Mouse (Mus musculus) lung, embryonic 15.5 days (tissue): ENCODE measurements around the gene Slc25a36. TPM values are rescaled to one million over a fixed set of nuclear protein-coding genes. Genes with fewer than 3 reads are reported as not detected.

Experiments used
- ATAC-seq: fragments of 200-750 bp; cut with Nextera tagmentation; 2 replicates; pipeline ENCODE4 v1.8.0; 2017; ENCODE audit warnings: moderate number of reproducible peaks, borderline replicate concordance; ENCODE audit not compliant: low FRiP score, low TSS enrichment; ENCODE audit errors: extremely low read depth
- H3K27ac ChIP-seq: fragments of 300-500 bp; sonication (generic); 2 replicates; pipeline ENCODE4 v1.5.1; 2015; ENCODE audit warnings: moderate library complexity, mild to moderate bottlenecking, inconsistent platforms
- H3K27me3 ChIP-seq: fragments of 300-500 bp; sonication (generic); 2 replicates; pipeline ENCODE4 v1.6.1; 2015; ENCODE audit warnings: inconsistent platforms
- H3K36me3 ChIP-seq: fragments of 300-500 bp; sonication (generic); 2 replicates; pipeline ENCODE4 v1.6.1; 2015; ENCODE audit warnings: inconsistent platforms
- H3K4me1 ChIP-seq: fragments of 300-500 bp; sonication (generic); 2 replicates; pipeline ENCODE4 v1.6.1; 2015; ENCODE audit warnings: inconsistent platforms
- H3K4me2 ChIP-seq: fragments of 300-500 bp; sonication (generic); 2 replicates; pipeline ENCODE4 v1.6.1; 2015; ENCODE audit warnings: inconsistent platforms, mild to moderate bottlenecking, moderate library complexity
- H3K4me3 ChIP-seq: fragments of 300-500 bp; sonication (generic); 2 replicates; pipeline ENCODE4 v1.5.1; 2015; ENCODE audit warnings: mild to moderate bottlenecking, inconsistent platforms
- H3K9ac ChIP-seq: fragments of 300-500 bp; sonication (generic); 2 replicates; pipeline ENCODE4 v1.6.1; 2015; ENCODE audit warnings: inconsistent platforms
- H3K9me3 ChIP-seq: fragments of 300-500 bp; sonication (generic); 2 replicates; pipeline ENCODE4 v1.6.1; 2016; ENCODE audit warnings: inconsistent platforms
- WGBS: fragments of 180-500 bp; shearing (Covaris S2); methylation state at CpG from one replicate; pipeline ENCODE4 v1.1.7; 2015; 5-methylcytosine and 5-hydroxymethylcytosine counted together
- polyA plus RNA-seq: library from polyadenylated mRNA; unstranded; fragments of >200 nt; fragmentation: Nextera tagmentation; extraction: Ambion mirVana; gene quantifications from 2 replicates; pipeline ENCODE4 v1.2.1, GENCODE M21; 2015

The Slc25a36 gene
- polyA plus RNA-seq, 1 experiment from 2014 or later, result 74.0 TPM

DNA sequence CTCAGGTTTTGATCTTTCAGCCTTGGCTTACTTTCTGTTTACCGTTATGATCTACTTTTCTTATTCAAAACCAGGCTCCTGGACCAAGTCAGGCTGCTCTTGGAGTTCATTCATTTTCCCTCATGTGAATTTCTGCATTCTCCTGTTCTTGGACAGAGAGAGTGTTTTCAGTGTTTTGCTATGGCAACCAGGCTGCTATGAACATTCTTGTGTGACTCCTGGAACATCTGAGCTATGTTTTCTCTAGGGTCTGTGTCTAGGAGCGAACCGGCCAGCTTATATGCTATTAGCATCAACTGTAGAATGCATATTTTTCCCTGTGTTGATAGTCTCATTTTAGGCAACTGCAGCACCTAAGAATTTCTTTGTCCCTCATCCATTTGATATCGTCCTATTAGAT, 45.1 kb downstream of the Slc25a36 start:
- Histone ChIP-seq H3K4me2 (no peak overlapping the region), H3K36me3 (no peaks in the 10 kb centered on the region), H3K27me3 (no peaks in the 10 kb centered on the region), H3K9ac (no peak overlapping the region), H3K9me3 (no peaks in the 10 kb centered on the region), H3K4me3 (no peak overlapping the region), H3K27ac (no peak overlapping the region), H3K4me1 (no peaks in the 10 kb centered on the region)
- no peak for ATAC-seq
- WGBS, result 70% methylated on average over 4 of the region's 4 CpGs

DNA sequence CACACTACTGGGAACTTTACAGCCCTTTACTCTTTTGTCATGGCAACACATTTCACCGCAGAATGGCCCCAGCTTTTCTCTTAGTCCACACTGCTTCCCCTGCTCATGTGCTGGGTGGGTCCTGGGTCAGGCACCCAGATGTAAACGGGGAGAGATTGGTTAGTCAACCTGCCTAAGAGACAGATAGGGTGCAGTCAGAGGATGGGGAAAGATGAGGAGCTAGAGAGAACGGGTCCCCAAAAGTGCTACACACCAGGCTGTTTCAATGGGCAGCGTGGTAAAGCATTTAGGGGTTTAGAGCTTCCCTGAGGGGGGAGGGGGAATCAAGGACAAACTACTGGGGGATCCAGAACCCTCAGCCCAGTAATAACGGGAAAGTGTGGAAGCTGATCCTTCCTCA, 45.7 kb downstream of the Slc25a36 start:
- H3K27me3 ChIP-seq, result no peaks in the 10 kb centered on the region
- H3K4me1 ChIP-seq, result no peaks in the 10 kb centered on the region
- H3K27ac ChIP-seq, result no peak overlapping the region
- H3K9ac ChIP-seq, result no peak overlapping the region
- ATAC-seq, result no peak
- no peaks in the 10 kb centered on the region for H3K36me3 ChIP-seq
- H3K4me2 ChIP-seq, result no peak overlapping the region
- H3K9me3 ChIP-seq, result no peaks in the 10 kb centered on the region
- H3K4me3 ChIP-seq, result no peak overlapping the region
- WGBS, result 64% methylated on average over 5 of the region's 5 CpGs

DNA sequence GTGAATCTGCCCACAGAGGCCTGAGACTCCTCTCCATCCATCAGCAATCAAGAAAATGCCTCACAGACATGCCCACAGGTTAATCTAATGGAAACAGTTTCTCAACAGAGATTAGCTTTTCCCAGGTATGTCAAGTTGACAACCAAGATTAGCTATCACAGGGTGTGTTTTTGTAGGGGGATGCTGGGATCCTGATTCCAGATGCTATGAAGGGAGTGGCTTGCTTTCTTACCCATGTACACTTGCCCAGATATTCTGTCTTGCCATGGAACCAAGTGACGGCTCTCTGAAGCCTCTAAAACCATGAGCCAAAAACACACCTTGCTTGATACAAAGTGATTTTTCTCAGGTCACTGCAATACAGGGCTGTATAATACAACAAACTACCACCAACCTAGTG, 46.8 kb downstream of the Slc25a36 start:
- Histone ChIP-seq H3K9me3 (no peaks in the 10 kb centered on the region), H3K27ac (no peak overlapping the region), H3K36me3 (no peaks in the 10 kb centered on the region), H3K4me3 (no peak overlapping the region), H3K9ac (no peak overlapping the region), H3K4me2 (no peak overlapping the region), H3K27me3 (no peaks in the 10 kb centered on the region), H3K4me1 (no peaks in the 10 kb centered on the region)
- 76% methylated on average over 1 of the region's 1 CpGs for WGBS
- no peak for ATAC-seq

DNA sequence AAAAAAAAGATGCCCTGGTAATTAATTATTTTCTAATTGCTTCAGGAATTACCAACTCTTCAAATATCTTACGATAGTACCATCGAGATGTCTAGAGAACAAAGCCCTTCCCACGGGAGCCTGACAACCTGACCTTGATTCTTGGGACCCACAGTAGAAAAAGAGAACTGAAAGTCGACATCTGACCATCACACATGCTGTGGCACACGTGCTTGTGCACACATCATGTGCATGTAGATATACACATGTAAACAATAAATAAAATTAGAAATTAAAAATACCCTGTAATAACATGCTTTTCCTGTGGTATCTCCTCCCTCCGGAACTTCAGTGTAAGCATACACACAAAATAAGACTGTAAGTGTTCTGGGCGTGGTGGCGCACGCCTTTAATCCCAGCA, 49.3 kb downstream of the Slc25a36 start:
- Histone ChIP-seq H3K36me3 (no peaks in the 10 kb centered on the region), H3K27ac (no peak overlapping the region), H3K4me3 (no peak overlapping the region), H3K9ac (no peak overlapping the region), H3K4me1 (peaks cover 5% of the 10 kb centered on the region; the same call in 1 of the 2 replicates), H3K4me2 (no peak overlapping the region), H3K27me3 (no peaks in the 10 kb centered on the region), H3K9me3 (no peaks in the 10 kb centered on the region)
- ATAC-seq, result no peak
- 90% methylated on average over 9 of the region's 9 CpGs for WGBS

DNA sequence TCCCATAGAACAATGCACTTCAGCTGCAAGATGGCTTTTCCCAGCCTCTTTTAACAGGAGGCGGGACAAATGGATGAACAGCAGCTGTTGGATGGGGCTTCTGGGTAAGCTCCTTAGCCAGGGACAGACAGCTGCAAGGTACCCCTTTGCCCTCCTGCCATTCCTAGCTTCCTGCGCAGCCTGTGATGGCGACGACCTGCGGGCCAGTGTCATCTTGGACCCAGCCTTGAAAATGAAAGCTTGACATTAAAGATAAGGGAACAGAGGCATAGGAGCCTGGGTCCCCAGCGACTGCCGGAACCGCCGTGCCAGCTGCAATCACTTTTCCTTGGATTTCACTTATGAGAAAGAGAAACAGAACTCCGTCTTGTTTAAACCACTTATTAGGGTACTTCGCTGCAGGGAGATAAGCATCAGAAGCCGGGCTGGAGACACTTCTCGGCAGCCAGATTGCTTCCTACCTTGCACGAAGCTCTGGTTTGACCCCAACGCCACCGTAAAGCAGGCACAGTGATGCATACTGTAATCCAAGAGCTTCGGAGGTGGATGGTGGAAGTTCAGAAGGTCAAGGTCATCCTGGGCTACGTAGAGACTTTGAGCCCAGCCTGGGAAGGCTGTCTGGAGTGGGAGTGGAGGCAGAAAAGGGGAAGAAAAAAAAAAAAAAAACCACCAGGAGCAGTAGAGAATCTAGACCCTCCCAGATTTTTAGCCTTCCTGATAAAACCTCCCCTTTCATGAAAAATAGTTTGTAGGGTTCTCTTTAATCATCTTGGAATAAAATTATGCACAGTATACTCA, 54.2 kb downstream of the Slc25a36 start:
- H3K4me3 ChIP-seq, result peak overlapping the region; percentile 13
- no peaks in the 10 kb centered on the region for H3K9me3 ChIP-seq
- peak overlapping the region; percentile 53 for H3K4me2 ChIP-seq
- no peaks in the 10 kb centered on the region for H3K27me3 ChIP-seq
- peaks cover 5% of the 10 kb centered on the region; the same call in 1 of the 2 replicates for H3K4me1 ChIP-seq
- no peak overlapping the region for H3K27ac ChIP-seq
- no peaks in the 10 kb centered on the region for H3K36me3 ChIP-seq
- WGBS, result 16% methylated on average over 18 of the region's 18 CpGs
- ATAC-seq, result no peak
- no peak overlapping the region for H3K9ac ChIP-seq

- Histone ChIP-seq H3K4me2 (no peak overlapping the region), H3K9me3 (no peaks in the 10 kb centered on the region), H3K4me1 (peaks cover 5% of the 10 kb centered on the region; the same call in 1 of the 2 replicates), H3K27ac (no peak overlapping the region), H3K27me3 (no peaks in the 10 kb centered on the region), H3K4me3 (no peak overlapping the region), H3K36me3 (no peaks in the 10 kb centered on the region), H3K9ac (no peak overlapping the region)
- WGBS, result 61% methylated on average over 14 of the region's 14 CpGs
- ATAC-seq, result no peak
Observed at GRCm38 (mm10) chr9:97055906-97056305, 55.1 kb downstream of the Slc25a36 start.

GRCm38 (mm10) chr9:97051176-97051575, 59.8 kb downstream of the Slc25a36 start:
- Histone ChIP-seq H3K9me3 (no peaks in the 10 kb centered on the region), H3K9ac (no peak overlapping the region), H3K27ac (no peak overlapping the region), H3K4me3 (no peak overlapping the region), H3K4me2 (no peak overlapping the region), H3K36me3 (no peaks in the 10 kb centered on the region), H3K4me1 (no peaks in the 10 kb centered on the region), H3K27me3 (no peaks in the 10 kb centered on the region)
- 56% methylated on average over 8 of the region's 8 CpGs for WGBS
- no peak for ATAC-seq

DNA sequence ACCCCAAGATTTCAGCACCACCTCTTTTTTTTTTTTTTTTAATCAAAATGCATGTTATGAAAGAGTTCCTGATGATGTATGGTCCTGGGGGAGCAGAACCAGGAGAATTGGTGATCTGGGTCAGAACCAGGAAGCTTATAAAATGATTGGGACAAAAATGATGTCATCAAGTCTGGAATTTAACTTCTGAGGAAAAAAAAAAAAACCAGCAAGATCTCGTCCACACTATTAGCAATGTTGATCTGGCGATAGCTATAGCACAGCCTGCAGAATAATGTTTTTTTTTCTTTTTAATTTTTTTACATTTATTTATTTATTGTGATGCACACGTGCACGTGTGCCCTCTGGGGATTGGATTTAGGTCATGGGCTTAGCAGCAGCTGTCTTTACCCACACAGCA, 64.7 kb downstream of the Slc25a36 start:
- Histone ChIP-seq H3K9me3 (no peaks in the 10 kb centered on the region), H3K36me3 (no peaks in the 10 kb centered on the region), H3K4me1 (no peaks in the 10 kb centered on the region), H3K4me3 (no peak overlapping the region), H3K4me2 (no peak overlapping the region), H3K27ac (no peak overlapping the region), H3K27me3 (no peaks in the 10 kb centered on the region), H3K9ac (no peak overlapping the region)
- ATAC-seq, result no peak
- 77% methylated on average over 4 of the region's 4 CpGs for WGBS

GRCm38 (mm10) chr9:97041633-97042032, 69.3 kb downstream of the Slc25a36 start:
- Histone ChIP-seq H3K27me3 (no peaks in the 10 kb centered on the region), H3K9ac (no peak overlapping the region), H3K4me3 (no peak overlapping the region), H3K36me3 (no peaks in the 10 kb centered on the region), H3K9me3 (no peaks in the 10 kb centered on the region), H3K4me1 (no peaks in the 10 kb centered on the region), H3K27ac (no peak overlapping the region), H3K4me2 (no peak overlapping the region)
- 65% methylated on average over 8 of the region's 8 CpGs for WGBS
- no peak for ATAC-seq

DNA sequence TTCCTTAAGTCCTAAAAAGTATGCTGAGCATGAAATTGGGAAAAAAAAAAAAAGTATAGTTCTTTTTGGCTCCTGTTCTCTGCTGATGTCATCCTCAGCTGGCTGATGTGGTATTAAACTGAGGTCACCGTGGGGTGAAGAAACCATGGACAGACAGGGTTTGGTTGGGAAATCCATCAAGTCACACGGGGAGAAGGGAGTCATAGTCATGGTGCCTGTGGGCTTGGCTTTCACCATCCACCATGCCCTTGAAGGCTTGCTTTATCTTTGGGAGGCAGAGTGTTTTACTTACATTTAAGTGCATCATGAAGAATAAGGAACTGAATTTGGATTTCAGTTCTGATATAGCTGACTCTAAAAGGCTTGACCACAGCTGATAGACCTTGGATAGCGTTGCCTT, 72.9 kb downstream of the Slc25a36 start:
- H3K4me2 ChIP-seq, result no peak overlapping the region
- H3K27me3 ChIP-seq, result no peaks in the 10 kb centered on the region
- H3K36me3 ChIP-seq, result no peaks in the 10 kb centered on the region
- no peak overlapping the region for H3K9ac ChIP-seq
- WGBS, result 73% methylated on average over 3 of the region's 3 CpGs
- no peak for ATAC-seq
- no peak overlapping the region for H3K27ac ChIP-seq
- H3K4me3 ChIP-seq, result no peak overlapping the region
- H3K4me1 ChIP-seq, result no peaks in the 10 kb centered on the region
- H3K9me3 ChIP-seq, result no peaks in the 10 kb centered on the region

DNA sequence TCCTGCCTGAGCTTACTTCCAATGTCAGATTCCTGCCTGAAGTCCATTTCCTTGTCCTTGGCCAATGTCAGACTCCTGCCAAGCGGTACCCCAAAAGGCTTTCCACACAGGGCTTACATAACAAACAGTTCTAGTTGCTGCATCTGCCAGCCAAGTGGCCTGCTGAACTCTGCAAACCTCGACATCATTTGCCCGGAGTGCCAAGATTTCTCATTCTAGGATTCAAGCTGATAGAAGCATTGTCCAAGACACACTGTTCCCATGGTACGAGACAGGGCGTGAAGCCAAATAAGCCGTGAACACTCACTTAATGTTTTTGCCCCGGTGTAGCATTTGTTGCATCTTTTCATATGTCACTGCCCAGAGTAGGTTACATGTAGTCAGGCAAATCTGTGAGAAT, 74.3 kb downstream of the Slc25a36 start:
- Histone ChIP-seq H3K4me1 (no peaks in the 10 kb centered on the region), H3K9me3 (no peaks in the 10 kb centered on the region), H3K4me3 (no peak overlapping the region), H3K27me3 (no peaks in the 10 kb centered on the region), H3K4me2 (no peak overlapping the region), H3K36me3 (no peaks in the 10 kb centered on the region), H3K9ac (no peak overlapping the region), H3K27ac (no peak overlapping the region)
- no peak for ATAC-seq
- WGBS, result 80% methylated on average over 7 of the region's 7 CpGs

- Histone ChIP-seq H3K36me3 (no peaks in the 10 kb centered on the region), H3K27me3 (no peaks in the 10 kb centered on the region; the same call in 1 of the 2 replicates), H3K4me3 (no peak overlapping the region), H3K9me3 (no peaks in the 10 kb centered on the region), H3K27ac (no peak overlapping the region), H3K4me1 (no peaks in the 10 kb centered on the region), H3K9ac (no peak overlapping the region), H3K4me2 (no peak overlapping the region)
- 75% methylated on average over 12 of the region's 12 CpGs for WGBS
- no peak for ATAC-seq
Observed at GRCm38 (mm10) chr9:97027361-97027760, 83.6 kb downstream of the Slc25a36 start.
